Mouse (Mus musculus) midbrain, embryonic 10.5 days (tissue): ENCODE measurements around the gene Batf. TPM values are rescaled to one million over a fixed set of nuclear protein-coding genes. Genes with fewer than 3 reads are reported as not detected.
"Not testable (repeated sequence)": the region's sequence is repeated elsewhere in the genome, so short reads cannot be mapped to it uniquely, and the experiment has no call there.

Experiments used
- DNase-seq: peaks from one replicate; pipeline ENCODE4 v3.0.0-alpha.2; 2017; ENCODE audit warnings: low spot score
- H3K27ac ChIP-seq: fragments of 300-500 bp; sonication (generic); replicated peaks from 2 replicates; pipeline ENCODE4 v1.5.1; 2016; ENCODE audit warnings: mild to moderate bottlenecking
- H3K27me3 ChIP-seq: fragments of 300-500 bp; sonication (generic); 2 replicates; pipeline ENCODE4 v1.6.1; 2016; ENCODE audit warnings: low read depth, mild to moderate bottlenecking; ENCODE audit not compliant: poor library complexity, severe bottlenecking
- H3K36me3 ChIP-seq: fragments of 300-500 bp; sonication (generic); 2 replicates; pipeline ENCODE4 v1.6.1; 2016; ENCODE audit warnings: mild to moderate bottlenecking, moderate library complexity
- H3K4me1 ChIP-seq: fragments of 300-500 bp; sonication (generic); 2 replicates; pipeline ENCODE4 v1.6.1; 2016
- H3K4me3 ChIP-seq: fragments of 300-500 bp; sonication (generic); 2 replicates; pipeline ENCODE4 v1.5.1; 2016; ENCODE audit warnings: mild to moderate bottlenecking, moderate library complexity
- H3K9me3 ChIP-seq: fragments of 300-500 bp; sonication (generic); replicated peaks from 2 replicates; pipeline ENCODE4 v1.6.1; 2016; ENCODE audit warnings: mild to moderate bottlenecking
- whole genome bisulfite sequencing: fragments of 180-500 bp; shearing (Covaris S2); methylation state at CpG from one replicate; pipeline ENCODE4 v1.1.7; 2016; 5-methylcytosine and 5-hydroxymethylcytosine counted together
- polyA plus RNA-seq: library from polyadenylated mRNA; unstranded; fragments of >200 nt; fragmentation: Nextera tagmentation; extraction: Ambion mirVana; gene quantifications from 2 replicates; pipeline ENCODE4 v1.2.1, GENCODE M21; 2016

Batf gene
- polyA plus RNA-seq, 1 experiment from 2014 or later: 2.6 TPM

GRCm38 (mm10) chr12:85695787-85696186, 9.3 kb downstream of the Batf start:
- Histone ChIP-seq H3K27ac (no peak overlapping the region), H3K9me3 (no peaks in the 10 kb centered on the region), H3K4me3 (no peak overlapping the region), H3K36me3 (no peaks in the 10 kb centered on the region), H3K4me1 (no peaks in the 10 kb centered on the region), H3K27me3 (peaks cover 11% of the 10 kb centered on the region; the same call in 1 of the 2 replicates)
- WGBS: 89% methylated on average over 2 of the region's 2 CpGs
- no peak for DNase-seq

- Histone ChIP-seq H3K27me3 (peaks cover 11% of the 10 kb centered on the region; the same call in 1 of the 2 replicates), H3K4me3 (no peak overlapping the region), H3K36me3 (no peaks in the 10 kb centered on the region), H3K27ac (no peak overlapping the region), H3K4me1 (no peaks in the 10 kb centered on the region), H3K9me3 (no peaks in the 10 kb centered on the region)
- 89% methylated on average over 5 of the region's 5 CpGs for WGBS
- DNase-seq: no peak
These were observed 10.0 kb downstream of the Batf start for GRCm38 (mm10) chr12:85696436-85696835.

GRCm38 (mm10) chr12:85698179-85698578, 11.7 kb downstream of the Batf start:
- not testable (repeated sequence) for H3K36me3 ChIP-seq, H3K27ac ChIP-seq, H3K9me3 ChIP-seq, H3K4me1 ChIP-seq, DNase-seq
- Histone ChIP-seq H3K27me3 (peaks cover 11% of the 10 kb centered on the region; the same call in 1 of the 2 replicates), H3K4me3 (peak overlapping the region; percentile 28)
- 30% methylated on average over 12 of the region's 37 CpGs for WGBS

GRCm38 (mm10) chr12:85700191-85700841, 13.8 kb downstream of the Batf start:
- no peaks in the 10 kb centered on the region for H3K9me3 ChIP-seq
- 85% methylated on average over 6 of the region's 6 CpGs for WGBS
- H3K27ac ChIP-seq: no peak overlapping the region
- H3K4me3 ChIP-seq: no peak overlapping the region
- peaks cover 27% of the 10 kb centered on the region for H3K27me3 ChIP-seq
- no peak for DNase-seq
- H3K36me3 ChIP-seq: no peaks in the 10 kb centered on the region
- peaks cover 9% of the 10 kb centered on the region for H3K4me1 ChIP-seq

- Histone ChIP-seq H3K4me3 (no peak overlapping the region), H3K27me3 (peaks cover 30% of the 10 kb centered on the region), H3K4me1 (peaks cover 14% of the 10 kb centered on the region), H3K36me3 (no peaks in the 10 kb centered on the region), H3K27ac (no peak overlapping the region), H3K9me3 (no peaks in the 10 kb centered on the region)
- WGBS: 88% methylated on average over 7 of the region's 7 CpGs
- DNase-seq: no peak
These were observed 14.4 kb downstream of the Batf start for GRCm38 (mm10) chr12:85700842-85701223.

- peaks cover 18% of the 10 kb centered on the region for H3K4me1 ChIP-seq
- no peak overlapping the region for H3K4me3 ChIP-seq
- H3K9me3 ChIP-seq: no peaks in the 10 kb centered on the region
- no peak overlapping the region for H3K27ac ChIP-seq
- H3K27me3 ChIP-seq: peaks cover 44% of the 10 kb centered on the region
- no peaks in the 10 kb centered on the region for H3K36me3 ChIP-seq
- DNase-seq: no peak
- 81% methylated on average over 15 of the region's 15 CpGs for WGBS
These were observed 15.9 kb downstream of the Batf start for GRCm38 (mm10) chr12:85702166-85703055.

GRCm38 (mm10) chr12:85703507-85703906, 17.0 kb downstream of the Batf start:
- Histone ChIP-seq H3K4me3 (no peak overlapping the region), H3K27ac (no peak overlapping the region), H3K4me1 (peaks cover 18% of the 10 kb centered on the region), H3K27me3 (peaks cover 51% of the 10 kb centered on the region), H3K9me3 (no peaks in the 10 kb centered on the region), H3K36me3 (no peaks in the 10 kb centered on the region)
- no peak for DNase-seq
- 77% methylated on average over 3 of the region's 3 CpGs for WGBS

GRCm38 (mm10) chr12:85704566-85704965, 18.1 kb downstream of the Batf start:
- Histone ChIP-seq H3K4me3 (no peak overlapping the region), H3K27ac (no peak overlapping the region), H3K27me3 (peaks cover 43% of the 10 kb centered on the region), H3K36me3 (no peaks in the 10 kb centered on the region), H3K4me1 (peaks cover 18% of the 10 kb centered on the region), H3K9me3 (no peaks in the 10 kb centered on the region)
- 70% methylated on average over 7 of the region's 7 CpGs for WGBS
- DNase-seq: no peak

- WGBS: 11% methylated on average over 20 of the region's 20 CpGs
- peaks cover 43% of the 10 kb centered on the region for H3K27me3 ChIP-seq
- no peaks in the 10 kb centered on the region for H3K9me3 ChIP-seq
- peak overlapping the region; percentile 75 for H3K27ac ChIP-seq
- no peaks in the 10 kb centered on the region for H3K36me3 ChIP-seq
- peak; percentile 72 for DNase-seq
- peaks cover 18% of the 10 kb centered on the region for H3K4me1 ChIP-seq
- H3K4me3 ChIP-seq: peak overlapping the region; percentile 53
These were observed 18.7 kb downstream of the Batf start for GRCm38 (mm10) chr12:85705002-85705830.

GRCm38 (mm10) chr12:85705831-85706530, 19.5 kb downstream of the Batf start:
- peaks cover 43% of the 10 kb centered on the region for H3K27me3 ChIP-seq
- 28% methylated on average over 17 of the region's 17 CpGs for WGBS
- H3K4me1 ChIP-seq: peaks cover 18% of the 10 kb centered on the region
- H3K36me3 ChIP-seq: no peaks in the 10 kb centered on the region
- H3K4me3 ChIP-seq: peak overlapping the region; percentile 53
- peak; percentile 28 for DNase-seq
- peak overlapping the region; percentile 75 for H3K27ac ChIP-seq
- H3K9me3 ChIP-seq: no peaks in the 10 kb centered on the region

GRCm38 (mm10) chr12:85706906-85707305, 20.4 kb downstream of the Batf start:
- peaks cover 43% of the 10 kb centered on the region for H3K27me3 ChIP-seq
- H3K27ac ChIP-seq: no peak overlapping the region
- no peak overlapping the region for H3K4me3 ChIP-seq

GRCm38 (mm10) chr12:85707391-85707790, 20.9 kb downstream of the Batf start:
- H3K4me3 ChIP-seq: no peak overlapping the region
- 93% methylated on average over 11 of the region's 11 CpGs for WGBS
- H3K36me3 ChIP-seq: no peaks in the 10 kb centered on the region
- H3K27me3 ChIP-seq: peaks cover 43% of the 10 kb centered on the region
- no peak overlapping the region for H3K27ac ChIP-seq
- no peak for DNase-seq
- H3K4me1 ChIP-seq: peaks cover 18% of the 10 kb centered on the region
- no peaks in the 10 kb centered on the region for H3K9me3 ChIP-seq

More at GRCm38 (mm10) chr12:85706906-85707305, 20.4 kb downstream of the Batf start:
- no peaks in the 10 kb centered on the region for H3K36me3 ChIP-seq
- WGBS: 89% methylated on average over 4 of the region's 4 CpGs
- H3K4me1 ChIP-seq: peaks cover 18% of the 10 kb centered on the region
- H3K9me3 ChIP-seq: no peaks in the 10 kb centered on the region
- DNase-seq: no peak
